Mouse (Mus musculus) limb, embryonic 15.5 days (tissue): ENCODE measurements around the gene Igf2. TPM values are rescaled to one million over a fixed set of nuclear protein-coding genes. Genes with fewer than 3 reads are reported as not detected.

Source experiments
- ATAC-seq: fragments of 200-750 bp; cut with Nextera tagmentation; 2 replicates; pipeline ENCODE4 v1.8.0; 2017; ENCODE audit warnings: low read depth, moderate TSS enrichment; ENCODE audit not compliant: insufficient number of reproducible peaks, low FRiP score, low TSS enrichment
- H3K27ac ChIP-seq: fragments of 300-500 bp; sonication (generic); 2 replicates; pipeline ENCODE4 v1.5.1; 2015; ENCODE audit warnings: moderate library complexity, mild to moderate bottlenecking, inconsistent platforms
- H3K27me3 ChIP-seq: fragments of 300-500 bp; sonication (generic); 2 replicates; pipeline ENCODE4 v1.6.1; 2015; ENCODE audit warnings: inconsistent platforms
- H3K36me3 ChIP-seq: fragments of 300-500 bp; sonication (generic); 2 replicates; pipeline ENCODE4 v1.6.1; 2015; ENCODE audit warnings: inconsistent platforms
- H3K4me1 ChIP-seq: fragments of 300-500 bp; sonication (generic); 2 replicates; pipeline ENCODE4 v1.6.1; 2015; ENCODE audit warnings: inconsistent platforms
- H3K4me2 ChIP-seq: fragments of 300-500 bp; sonication (generic); 2 replicates; pipeline ENCODE4 v1.6.1; 2015; ENCODE audit warnings: mild to moderate bottlenecking, inconsistent platforms
- H3K4me3 ChIP-seq: fragments of 300-500 bp; sonication (generic); 2 replicates; pipeline ENCODE4 v1.5.1; 2015; ENCODE audit warnings: mild to moderate bottlenecking, inconsistent platforms
- H3K9ac ChIP-seq: fragments of 300-500 bp; sonication (generic); 2 replicates; pipeline ENCODE4 v1.6.1; 2015; ENCODE audit warnings: inconsistent platforms
- H3K9me3 ChIP-seq: fragments of 300-500 bp; sonication (generic); 2 replicates; pipeline ENCODE4 v1.6.1; 2016; ENCODE audit warnings: inconsistent platforms
- WGBS: fragments of 180-500 bp; shearing (Covaris S2); methylation state at CpG from one replicate; pipeline ENCODE4 v1.1.7; 2015; 5-methylcytosine and 5-hydroxymethylcytosine counted together
- polyA plus RNA-seq: library from polyadenylated mRNA; unstranded; fragments of >200 nt; fragmentation: Nextera tagmentation; extraction: Ambion mirVana; gene quantifications from 2 replicates; pipeline ENCODE4 v1.2.1, GENCODE M21; 2015

Igf2 gene
- polyA plus RNA-seq, 1 experiment from 2014 or later: 1,279 TPM

- H3K27me3 ChIP-seq: peaks cover 87% of the 10 kb centered on the region
- peak overlapping the region; percentile 96 for H3K27ac ChIP-seq
- no peaks in the 10 kb centered on the region for H3K9me3 ChIP-seq
- H3K4me2 ChIP-seq: peak overlapping the region; percentile 54
- H3K4me3 ChIP-seq: peak overlapping the region; percentile 58
- H3K4me1 ChIP-seq: peaks cover 51% of the 10 kb centered on the region
- under 1% methylated on average over 31 of the region's 40 CpGs for WGBS
- H3K9ac ChIP-seq: peak overlapping the region; percentile 84
- 0 out of 2 replicates have a peak, but pooled peaks cover 8% of the 10 kb centered on the region for H3K36me3 ChIP-seq
- ATAC-seq: no peak
These were observed 7.9 kb downstream of the Igf2 start for GRCm38 (mm10) chr7:142658681-142659180.

DNA sequence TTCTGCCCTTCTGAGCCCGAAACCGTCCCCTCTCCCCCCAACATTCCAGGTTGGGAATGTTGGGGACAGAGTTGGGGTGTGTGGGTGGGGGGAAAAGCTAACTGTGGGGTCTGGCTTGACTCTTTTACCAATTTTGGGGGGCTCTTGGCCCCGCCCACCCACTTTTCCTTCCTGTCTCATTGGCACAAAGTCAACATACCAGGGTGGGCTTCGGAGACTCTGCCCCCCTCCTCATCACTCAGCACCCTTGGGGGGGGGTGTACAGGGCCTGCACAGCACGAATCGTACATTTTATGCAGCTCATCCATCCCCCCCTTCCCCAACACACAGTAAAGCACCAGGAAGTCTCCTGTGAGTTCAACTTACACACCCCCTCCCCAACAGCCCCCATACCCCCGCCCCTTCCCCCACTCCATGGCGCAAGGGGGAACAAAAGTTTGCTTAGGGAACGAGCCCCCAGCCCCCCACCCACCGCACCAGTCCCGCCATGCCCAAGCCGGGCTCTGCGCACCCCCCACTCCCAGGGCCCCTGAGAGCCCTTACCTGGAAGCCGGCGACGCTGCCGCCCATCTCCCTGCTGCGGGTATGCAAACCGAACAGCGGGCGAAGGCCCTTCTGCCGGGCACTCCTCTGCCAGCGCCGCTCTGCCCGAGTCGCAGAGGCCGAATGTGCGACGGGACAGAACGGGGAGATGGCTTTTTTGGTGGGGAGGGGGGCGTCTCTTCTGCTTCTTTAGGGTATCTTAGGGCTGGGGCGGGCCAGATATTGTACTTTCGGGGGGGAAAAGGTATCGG, 8.6 kb downstream of the Igf2 start:
- peaks cover 52% of the 10 kb centered on the region for H3K4me1 ChIP-seq

GRCm38 (mm10) chr7:142657341-142657791, 9.2 kb downstream of the Igf2 start:
- H3K4me2 ChIP-seq: peak overlapping the region; percentile 54
- H3K9me3 ChIP-seq: no peaks in the 10 kb centered on the region
- peak overlapping the region; percentile 84 for H3K9ac ChIP-seq
- peak; percentile 56 for ATAC-seq
- H3K4me3 ChIP-seq: peak overlapping the region; percentile 58
- H3K27ac ChIP-seq: peak overlapping the region; percentile 96
- H3K27me3 ChIP-seq: peaks cover 79% of the 10 kb centered on the region
- H3K36me3 ChIP-seq: 0 out of 2 replicates have a peak, but pooled peaks cover 17% of the 10 kb centered on the region
- H3K4me1 ChIP-seq: peaks cover 52% of the 10 kb centered on the region
- WGBS: 9% methylated on average over 9 of the region's 9 CpGs

More for the DNA sequence above, 8.6 kb downstream of the Igf2 start:
- H3K27ac ChIP-seq: peak overlapping the region; percentile 96
- H3K36me3 ChIP-seq: 0 out of 2 replicates have a peak, but pooled peaks cover 11% of the 10 kb centered on the region
- H3K9ac ChIP-seq: peak overlapping the region; percentile 84
- no peak for ATAC-seq
- peak overlapping the region; percentile 54 for H3K4me2 ChIP-seq
- WGBS: 1% methylated on average over 34 of the region's 34 CpGs
- no peaks in the 10 kb centered on the region for H3K9me3 ChIP-seq
- peaks cover 84% of the 10 kb centered on the region for H3K27me3 ChIP-seq
- H3K4me3 ChIP-seq: peak overlapping the region; percentile 58

DNA sequence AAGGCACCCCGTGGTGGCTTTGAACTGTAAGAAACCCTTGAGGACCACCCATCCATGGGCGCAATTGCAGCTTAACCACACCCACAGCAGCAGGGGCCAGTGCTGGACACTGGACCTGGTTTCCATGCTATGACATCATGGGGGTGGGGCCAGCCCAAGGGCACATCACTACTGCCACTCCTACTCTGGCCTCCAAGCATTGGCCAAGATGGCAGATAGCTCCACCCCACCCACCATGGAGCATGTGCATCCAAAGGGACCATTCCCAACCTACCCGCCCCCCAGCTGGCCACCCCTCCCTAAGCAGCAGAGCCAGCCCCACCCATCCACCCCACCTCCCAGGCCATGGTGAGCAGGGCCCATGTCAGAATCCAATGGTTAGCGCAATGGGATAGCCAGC, 10.6 kb downstream of the Igf2 start:
- ATAC-seq: peak; percentile 21; the same call in 1 of the 2 replicates
- peak overlapping the region; percentile 73 for H3K27ac ChIP-seq
- H3K4me1 ChIP-seq: peaks cover 50% of the 10 kb centered on the region
- H3K27me3 ChIP-seq: peaks cover 74% of the 10 kb centered on the region
- WGBS: 43% methylated on average over 4 of the region's 4 CpGs
- no peaks in the 10 kb centered on the region for H3K9me3 ChIP-seq
- H3K4me3 ChIP-seq: peak overlapping the region; percentile 58
- peaks cover 27% of the 10 kb centered on the region; the same call in 1 of the 2 replicates for H3K36me3 ChIP-seq
- peak overlapping the region; percentile 55 for H3K9ac ChIP-seq
- peak overlapping the region; percentile 54 for H3K4me2 ChIP-seq

- Histone ChIP-seq H3K36me3 (peaks cover 30% of the 10 kb centered on the region), H3K4me2 (peak overlapping the region; percentile 54), H3K9ac (peak overlapping the region; percentile 55), H3K27me3 (peaks cover 70% of the 10 kb centered on the region), H3K9me3 (no peaks in the 10 kb centered on the region), H3K4me1 (peaks cover 46% of the 10 kb centered on the region), H3K4me3 (peak overlapping the region; percentile 58), H3K27ac (peak overlapping the region; percentile 73)
- WGBS: 15% methylated on average over 11 of the region's 11 CpGs
- no peak for ATAC-seq
These were observed 11.0 kb downstream of the Igf2 start for GRCm38 (mm10) chr7:142655633-142656032.

DNA sequence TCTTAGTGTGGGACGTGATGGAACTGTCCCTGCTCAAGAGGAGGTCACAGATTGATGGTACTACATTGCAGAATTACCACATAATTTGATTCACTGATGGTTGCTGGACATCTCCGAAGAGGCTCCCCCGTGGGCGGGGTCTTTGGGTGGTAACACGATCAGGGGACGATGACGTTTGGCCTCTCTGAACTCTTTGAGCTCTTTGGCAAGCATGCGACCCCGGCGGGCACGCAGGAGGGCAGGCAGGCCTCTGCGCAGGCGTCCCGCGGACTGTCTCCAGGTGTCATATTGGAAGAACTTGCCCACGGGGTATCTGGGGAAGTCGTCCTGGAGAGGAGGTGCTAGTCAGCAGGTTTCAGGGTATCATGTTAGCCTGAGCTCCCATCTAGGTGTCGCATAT, 12.9 kb downstream of the Igf2 start:
- Histone ChIP-seq H3K4me1 (peaks cover 32% of the 10 kb centered on the region), H3K36me3 (peaks cover 31% of the 10 kb centered on the region), H3K4me3 (peak overlapping the region; percentile 58), H3K4me2 (peak overlapping the region; percentile 54; the same call in 1 of the 2 replicates), H3K27ac (peak overlapping the region; percentile 73), H3K27me3 (peaks cover 50% of the 10 kb centered on the region), H3K9me3 (no peaks in the 10 kb centered on the region), H3K9ac (0 out of 2 replicates have a peak overlapping the region, but pooled peaks have one; percentile 33)
- no peak for ATAC-seq
- 21% methylated on average over 18 of the region's 18 CpGs for WGBS

GRCm38 (mm10) chr7:142646676-142647075, 19.9 kb downstream of the Igf2 start:
- peaks cover 9% of the 10 kb centered on the region for H3K36me3 ChIP-seq
- ATAC-seq: no peak
- no peaks in the 10 kb centered on the region for H3K27me3 ChIP-seq
- WGBS: 31% methylated on average over 6 of the region's 6 CpGs
- no peak overlapping the region for H3K27ac ChIP-seq
- H3K4me2 ChIP-seq: no peak overlapping the region
- no peak overlapping the region for H3K4me3 ChIP-seq
- H3K9ac ChIP-seq: no peak overlapping the region
- H3K9me3 ChIP-seq: no peaks in the 10 kb centered on the region
- H3K4me1 ChIP-seq: peaks cover 14% of the 10 kb centered on the region

DNA sequence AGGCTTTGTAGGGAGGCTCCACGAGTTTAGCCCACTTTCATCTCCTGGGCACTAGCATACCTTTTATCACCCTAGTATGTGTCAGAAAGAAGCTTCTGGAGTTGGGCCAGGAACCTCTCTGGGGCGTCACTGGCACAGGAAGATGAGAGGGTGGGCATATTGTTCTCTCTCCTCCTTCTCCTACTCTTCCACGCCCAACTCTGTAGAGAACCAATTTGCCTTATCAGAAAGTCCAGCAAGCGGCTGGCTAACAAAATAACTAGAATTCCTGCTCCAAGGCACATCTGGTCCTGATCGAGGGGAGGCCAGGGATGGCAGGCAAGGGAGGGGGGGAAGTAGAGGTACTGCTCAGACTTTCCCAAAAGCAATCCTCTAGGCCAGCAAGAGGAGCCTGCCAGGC, 21.6 kb downstream of the Igf2 start:
- Histone ChIP-seq H3K4me1 (peaks cover 14% of the 10 kb centered on the region), H3K36me3 (no peaks in the 10 kb centered on the region), H3K27me3 (no peaks in the 10 kb centered on the region), H3K27ac (peak overlapping the region; percentile 38), H3K9me3 (no peaks in the 10 kb centered on the region), H3K9ac (no peak overlapping the region), H3K4me3 (no peak overlapping the region), H3K4me2 (no peak overlapping the region)
- 18% methylated on average over 5 of the region's 5 CpGs for WGBS
- ATAC-seq: no peak

DNA sequence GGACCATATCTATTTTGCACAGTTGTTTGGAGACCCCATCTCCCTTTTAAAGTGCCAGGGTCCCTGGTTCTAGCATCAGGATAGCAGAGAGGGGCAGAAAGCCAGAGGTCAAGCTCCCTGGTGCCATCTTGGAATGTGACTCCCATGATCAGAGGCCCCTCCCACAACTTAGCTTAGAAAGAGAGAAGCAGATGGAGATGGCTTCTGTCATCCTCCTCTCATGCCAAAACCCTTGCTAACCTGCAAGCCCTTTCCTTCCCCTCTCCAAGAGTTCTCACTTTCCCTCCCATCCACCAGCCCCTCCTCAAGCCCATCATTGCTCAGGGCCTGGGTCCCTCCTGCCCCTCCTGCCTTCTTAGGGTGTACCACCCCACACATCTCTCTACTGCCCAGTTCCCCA, 30.4 kb downstream of the Igf2 start:
- Histone ChIP-seq H3K9ac (no peak overlapping the region), H3K27me3 (no peaks in the 10 kb centered on the region), H3K4me3 (no peak overlapping the region), H3K36me3 (no peaks in the 10 kb centered on the region), H3K4me1 (peaks cover 6% of the 10 kb centered on the region; the same call in 1 of the 2 replicates), H3K4me2 (no peak overlapping the region), H3K9me3 (no peaks in the 10 kb centered on the region), H3K27ac (no peak overlapping the region)
- ATAC-seq: no peak

- 79% methylated on average over 10 of the region's 10 CpGs for WGBS
- Histone ChIP-seq H3K9me3 (no peaks in the 10 kb centered on the region), H3K27ac (no peak overlapping the region), H3K36me3 (no peaks in the 10 kb centered on the region), H3K4me2 (no peak overlapping the region), H3K9ac (no peak overlapping the region), H3K4me3 (no peak overlapping the region), H3K4me1 (no peaks in the 10 kb centered on the region), H3K27me3 (no peaks in the 10 kb centered on the region)
- no peak for ATAC-seq
These were observed 35.9 kb downstream of the Igf2 start for GRCm38 (mm10) chr7:142630691-142631090.

DNA sequence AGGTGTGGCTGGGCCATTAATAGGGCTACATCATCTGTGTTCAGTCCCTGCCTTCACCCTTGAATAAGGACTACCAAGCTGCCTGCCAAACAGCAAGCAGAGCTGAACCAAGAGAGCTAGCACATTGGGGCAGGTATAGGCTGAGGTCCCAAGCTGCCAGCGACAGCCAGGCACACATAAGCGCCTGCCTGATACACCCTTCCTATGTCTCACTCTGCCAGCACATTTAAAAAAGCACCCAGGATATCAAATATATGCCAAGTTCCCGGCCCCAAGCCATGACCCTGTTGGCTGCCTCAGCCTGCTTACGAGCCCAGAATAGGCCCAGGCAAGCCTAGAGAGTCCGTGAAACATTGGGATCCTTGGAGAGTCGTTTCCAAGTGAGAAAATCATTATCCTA, 36.8 kb downstream of the Igf2 start:
- Histone ChIP-seq H3K4me3 (no peak overlapping the region), H3K27me3 (no peaks in the 10 kb centered on the region), H3K36me3 (no peaks in the 10 kb centered on the region), H3K27ac (no peak overlapping the region), H3K9me3 (no peaks in the 10 kb centered on the region), H3K4me2 (no peak overlapping the region), H3K9ac (no peak overlapping the region), H3K4me1 (no peaks in the 10 kb centered on the region)
- no peak for ATAC-seq
- 76% methylated on average over 6 of the region's 6 CpGs for WGBS

DNA sequence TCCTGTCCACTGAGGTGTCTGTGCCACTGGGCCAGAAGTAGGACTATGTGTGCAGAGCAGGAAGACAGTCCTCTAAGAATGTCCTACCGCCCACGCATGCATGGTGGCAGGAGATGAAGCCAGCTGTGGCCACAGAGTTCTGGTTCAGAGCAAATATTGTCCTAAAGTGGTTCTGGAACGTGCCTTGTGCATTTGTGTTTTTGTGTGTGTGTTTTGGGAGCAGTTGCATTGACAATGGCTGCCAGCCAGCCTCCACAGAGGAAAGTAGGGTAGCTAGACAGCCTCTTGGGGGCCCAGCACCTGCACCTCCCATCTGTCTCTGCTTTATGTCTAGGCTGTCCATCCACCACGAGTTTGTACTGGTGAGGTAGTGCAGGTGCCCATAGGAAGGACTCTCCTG, 44.4 kb downstream of the Igf2 start:
- Histone ChIP-seq H3K36me3 (no peaks in the 10 kb centered on the region), H3K27ac (no peak overlapping the region), H3K4me3 (no peak overlapping the region), H3K9me3 (no peaks in the 10 kb centered on the region), H3K9ac (no peak overlapping the region), H3K4me2 (no peak overlapping the region), H3K4me1 (no peaks in the 10 kb centered on the region), H3K27me3 (no peaks in the 10 kb centered on the region)
- 73% methylated on average over 4 of the region's 4 CpGs for WGBS
- no peak for ATAC-seq
